Mouse (Mus musculus): ENCODE results near the gene Med20. TPM values are rescaled to one million over a fixed set of nuclear protein-coding genes. Genes with fewer than 3 reads are reported as not detected.

Gene Med20
- polyA plus RNA-seq, 1 experiment: 25.8 TPM

- Histone ChIP-seq H3K36me3 (ENCODE audit: control insufficient read depth, insufficient read depth) (no peaks in the 10 kb centered on the region), H3K79me2 (ENCODE audit: control insufficient read depth, insufficient read depth) (no peaks in the 10 kb centered on the region), H3ac (ENCODE audit: control insufficient read depth, insufficient read length, low read depth) (no peak overlapping the region), H3K79me3 (ENCODE audit: low read depth) (no peaks in the 10 kb centered on the region), H3K27me3 (ENCODE audit: control insufficient read depth, insufficient read depth, insufficient read length) (peaks cover 13% of the 10 kb centered on the region), H3K4me3 (ENCODE audit: insufficient read depth, poor library complexity, severe bottlenecking) (no peak overlapping the region)
- TF ChIP-seq CEBPB (IDR thresholded peaks at IDR 0.05; ENCODE audit: low read depth): no peak
- no peak for TF ChIP-seq FOSL1 (IDR thresholded peaks at IDR 0.05; ENCODE audit: insufficient read depth, low read length, poor library complexity, severe bottlenecking)
- no peak for TF ChIP-seq MYOD1 (IDR thresholded peaks at IDR 0.05; ENCODE audit: control insufficient read depth, insufficient read length, low read depth)
- TF ChIP-seq USF1 (IDR thresholded peaks at IDR 0.05; ENCODE audit: low read depth): no peak
- no peak for TF ChIP-seq MYOG (IDR thresholded peaks at IDR 0.05; ENCODE audit: control insufficient read depth, extremely low read depth, insufficient read length)
- no peak for TF ChIP-seq CTCF (IDR thresholded peaks at IDR 0.05; ENCODE audit: control insufficient read depth, insufficient read depth, insufficient read length)
- no peak for TF ChIP-seq MAX (IDR thresholded peaks at IDR 0.05)
Measured at GRCm38 (mm10) chr17:47574830-47575229, 36.6 kb upstream of the Med20 start.

GRCm38 (mm10) chr17:47578655-47579054 is 32.7 kb upstream of the Med20 start:
- no peaks in the 10 kb centered on the region for H3K79me2 ChIP-seq (ENCODE audit: control insufficient read depth, insufficient read depth)
- no peak for TF ChIP-seq CEBPB (IDR thresholded peaks at IDR 0.05; ENCODE audit: low read depth)
- no peak for TF ChIP-seq MAX (IDR thresholded peaks at IDR 0.05)
- TF ChIP-seq CTCF (IDR thresholded peaks at IDR 0.05; ENCODE audit: control insufficient read depth, insufficient read depth, insufficient read length): no peak
- TF ChIP-seq FOSL1 (IDR thresholded peaks at IDR 0.05; ENCODE audit: insufficient read depth, low read length, poor library complexity, severe bottlenecking): no peak
- no peak for TF ChIP-seq MYOG (IDR thresholded peaks at IDR 0.05; ENCODE audit: control insufficient read depth, extremely low read depth, insufficient read length)
- no peak for TF ChIP-seq USF1 (IDR thresholded peaks at IDR 0.05; ENCODE audit: low read depth)
- no peak for TF ChIP-seq MYOD1 (IDR thresholded peaks at IDR 0.05; ENCODE audit: control insufficient read depth, insufficient read length, low read depth)
- H3K36me3 ChIP-seq (ENCODE audit: control insufficient read depth, insufficient read depth): no peaks in the 10 kb centered on the region
- no peak overlapping the region for H3K4me3 ChIP-seq (ENCODE audit: insufficient read depth, poor library complexity, severe bottlenecking)
- H3K27me3 ChIP-seq (ENCODE audit: control insufficient read depth, insufficient read depth, insufficient read length): peaks cover 3% of the 10 kb centered on the region
- no peaks in the 10 kb centered on the region for H3K79me3 ChIP-seq (ENCODE audit: low read depth)
- no peak overlapping the region for H3ac ChIP-seq (ENCODE audit: control insufficient read depth, insufficient read length, low read depth)

- TF ChIP-seq MAX (IDR thresholded peaks at IDR 0.05) (no peak), CEBPB (IDR thresholded peaks at IDR 0.05; ENCODE audit: low read depth) (no peak), MYOG (IDR thresholded peaks at IDR 0.05; ENCODE audit: control insufficient read depth, extremely low read depth, insufficient read length) (no peak), CTCF (IDR thresholded peaks at IDR 0.05; ENCODE audit: control insufficient read depth, insufficient read depth, insufficient read length) (no peak), FOSL1 (IDR thresholded peaks at IDR 0.05; ENCODE audit: insufficient read depth, low read length, poor library complexity, severe bottlenecking) (no peak), USF1 (IDR thresholded peaks at IDR 0.05; ENCODE audit: low read depth) (no peak)
- Histone ChIP-seq H3ac (ENCODE audit: control insufficient read depth, insufficient read length, low read depth) (no peak overlapping the region), H3K79me3 (ENCODE audit: low read depth) (no peaks in the 10 kb centered on the region), H3K79me2 (ENCODE audit: control insufficient read depth, insufficient read depth) (no peaks in the 10 kb centered on the region), H3K36me3 (ENCODE audit: control insufficient read depth, insufficient read depth) (no peaks in the 10 kb centered on the region), H3K27me3 (ENCODE audit: control insufficient read depth, insufficient read depth, insufficient read length) (peaks cover 3% of the 10 kb centered on the region), H3K4me3 (ENCODE audit: insufficient read depth, poor library complexity, severe bottlenecking) (no peak overlapping the region)
Measured at GRCm38 (mm10) chr17:47580962-47581361, 30.4 kb upstream of the Med20 start.

GRCm38 (mm10) chr17:47588517-47588916 is 22.9 kb upstream of the Med20 start:
- Histone ChIP-seq H3K27me3 (ENCODE audit: control insufficient read depth, insufficient read depth, insufficient read length) (no peaks in the 10 kb centered on the region), H3K36me3 (ENCODE audit: control insufficient read depth, insufficient read depth) (no peaks in the 10 kb centered on the region), H3K79me3 (ENCODE audit: low read depth) (no peaks in the 10 kb centered on the region), H3ac (ENCODE audit: control insufficient read depth, insufficient read length, low read depth) (no peak overlapping the region), H3K79me2 (ENCODE audit: control insufficient read depth, insufficient read depth) (peaks cover 2% of the 10 kb centered on the region), H3K4me3 (ENCODE audit: insufficient read depth, poor library complexity, severe bottlenecking) (no peak overlapping the region)
- no peak for TF ChIP-seq MYOD1 (IDR thresholded peaks at IDR 0.05; ENCODE audit: control insufficient read depth, insufficient read length, low read depth)
- no peak for TF ChIP-seq FOSL1 (IDR thresholded peaks at IDR 0.05; ENCODE audit: insufficient read depth, low read length, poor library complexity, severe bottlenecking)
- no peak for TF ChIP-seq CTCF (IDR thresholded peaks at IDR 0.05; ENCODE audit: control insufficient read depth, insufficient read depth, insufficient read length)
- TF ChIP-seq USF1 (IDR thresholded peaks at IDR 0.05; ENCODE audit: low read depth): no peak
- TF ChIP-seq MYOG (IDR thresholded peaks at IDR 0.05; ENCODE audit: control insufficient read depth, extremely low read depth, insufficient read length): no peak
- no peak for TF ChIP-seq MAX (IDR thresholded peaks at IDR 0.05)
- TF ChIP-seq CEBPB (IDR thresholded peaks at IDR 0.05; ENCODE audit: low read depth): no peak

- Histone ChIP-seq H3K36me3 (ENCODE audit: control insufficient read depth, insufficient read depth) (no peaks in the 10 kb centered on the region), H3K4me3 (ENCODE audit: insufficient read depth, poor library complexity, severe bottlenecking) (no peak overlapping the region)
- no peak for TF ChIP-seq MYOD1 (IDR thresholded peaks at IDR 0.05; ENCODE audit: control insufficient read depth, insufficient read length, low read depth)
- no peak for TF ChIP-seq CEBPB (IDR thresholded peaks at IDR 0.05; ENCODE audit: low read depth)
- no peak for TF ChIP-seq USF1 (IDR thresholded peaks at IDR 0.05; ENCODE audit: low read depth)
- no peak for TF ChIP-seq FOSL1 (IDR thresholded peaks at IDR 0.05; ENCODE audit: insufficient read depth, low read length, poor library complexity, severe bottlenecking)
- TF ChIP-seq CTCF (IDR thresholded peaks at IDR 0.05; ENCODE audit: control insufficient read depth, insufficient read depth, insufficient read length): no peak
- TF ChIP-seq MAX (IDR thresholded peaks at IDR 0.05): no peak
- TF ChIP-seq MYOG (IDR thresholded peaks at IDR 0.05; ENCODE audit: control insufficient read depth, extremely low read depth, insufficient read length): no peak
Measured at GRCm38 (mm10) chr17:47591073-47591472, 20.3 kb upstream of the Med20 start.

More at GRCm38 (mm10) chr17:47591073-47591472, 20.3 kb upstream of the Med20 start:
- Histone ChIP-seq H3ac (ENCODE audit: control insufficient read depth, insufficient read length, low read depth) (no peak overlapping the region), H3K79me3 (ENCODE audit: low read depth) (peaks cover 12% of the 10 kb centered on the region), H3K79me2 (ENCODE audit: control insufficient read depth, insufficient read depth) (peaks cover 19% of the 10 kb centered on the region), H3K27me3 (ENCODE audit: control insufficient read depth, insufficient read depth, insufficient read length) (no peaks in the 10 kb centered on the region)
